Mouse (Mus musculus) bone marrow, adult 2 months (tissue): ENCODE measurements around the gene Eef1akmt1.

Source experiments
- CTCF ChIP-seq: fragments of 200-500 bp; IDR thresholded peaks from 2 replicates; pipeline ENCODE4 v1.5.1; 2011; ENCODE audit warnings: low read length, control low read depth; ENCODE audit not compliant: control insufficient read depth, insufficient read depth
- POLR2A ChIP-seq: fragments of 200-500 bp; IDR thresholded peaks from 2 replicates; pipeline ENCODE4 v1.6.1; 2011; ENCODE audit warnings: low read depth, mild to moderate bottlenecking, control low read depth, low read length, borderline replicate concordance; ENCODE audit not compliant: control insufficient read depth

DNA sequence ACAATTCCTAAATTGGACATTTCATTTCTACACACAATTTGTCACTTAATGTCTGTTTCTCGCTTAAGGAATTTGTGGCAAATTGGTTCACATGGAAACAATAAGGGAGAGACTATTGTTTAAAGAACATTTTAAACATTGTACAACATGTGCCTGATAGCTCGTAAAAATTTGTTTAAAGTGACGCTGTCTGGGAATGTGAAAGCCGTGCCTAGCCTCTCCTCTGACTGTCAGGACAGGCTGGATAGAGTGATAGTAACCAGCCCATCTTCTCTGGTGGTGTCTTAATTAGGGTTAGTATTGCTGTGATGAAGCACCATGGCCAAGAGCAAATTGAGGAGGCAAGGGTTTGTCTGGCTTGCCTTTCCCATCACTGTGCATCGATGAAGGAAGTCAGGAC lies 24.4 kb downstream of the Eef1akmt1 start:
- TF ChIP-seq CTCF (no peak), POLR2A (no peak)
